Mouse (Mus musculus) ES-E14 (cell line): Measurements from ENCODE around the gene Hnrnpl. TPM values are rescaled to one million over a fixed set of nuclear protein-coding genes. Genes with fewer than 3 reads are reported as not detected.

Experiments
- DNase-seq: peaks from one replicate; pipeline ENCODE4 v3.0.0-alpha.2; 2013; ENCODE audit warnings: low read depth, low spot score
- H3K27ac ChIP-seq: 2 replicates; pipeline ENCODE4 v1.5.1; 2012; ENCODE audit warnings: low read depth, mild to moderate bottlenecking, low read length, moderate library complexity, mixed read lengths; ENCODE audit not compliant: poor library complexity, insufficient read depth, severe bottlenecking
- H3K36me3 ChIP-seq: 2 replicates; pipeline ENCODE4 v1.6.1; 2012; ENCODE audit warnings: mild to moderate bottlenecking, low read length, moderate library complexity, mixed read lengths; ENCODE audit not compliant: control insufficient read depth, poor library complexity, insufficient read depth, severe bottlenecking
- H3K4me1 ChIP-seq, 2 experiments: fragments of 150-350 bp in 1 of 2; sonication (generic) in 1 of 2; 2 replicates each; pipeline ENCODE4 v1.6.1; 2012; ENCODE audit warnings: low read length in 2 of 2, mild to moderate bottlenecking in 1 of 2, mixed read lengths in 1 of 2; ENCODE audit not compliant: control insufficient read depth in 2 of 2, insufficient read depth in 2 of 2, poor library complexity in 1 of 2
- H3K4me3 ChIP-seq, 2 experiments: fragments of 150-350 bp in 1 of 2; sonication (generic) in 1 of 2; 2 replicates each; pipeline ENCODE4 v1.5.1; 2012; ENCODE audit warnings: low read length in 2 of 2, low read depth in 1 of 2, mild to moderate bottlenecking in 1 of 2, mixed read lengths in 1 of 2; ENCODE audit not compliant: insufficient read depth in 1 of 2, poor library complexity in 1 of 2, severe bottlenecking in 1 of 2
- H3K9ac ChIP-seq: 2 replicates; pipeline ENCODE4 v1.6.1; 2012; ENCODE audit warnings: low read depth, mild to moderate bottlenecking, low read length, mixed read lengths; ENCODE audit not compliant: poor library complexity, insufficient read depth, severe bottlenecking
- H3K9me3 ChIP-seq: fragments of 150-350 bp; sonication (generic); 2 replicates; pipeline ENCODE4 v1.6.1; 2012; ENCODE audit warnings: low read depth, mild to moderate bottlenecking, low read length; ENCODE audit not compliant: control insufficient read depth, insufficient read depth
- CHD2 ChIP-seq: IDR thresholded peaks from 2 replicates; pipeline ENCODE4 v1.6.1; 2014; ENCODE audit warnings: mild to moderate bottlenecking, low read depth, low read length, inconsistent platforms
- HCFC1 ChIP-seq: IDR thresholded peaks from 2 replicates; pipeline ENCODE4 v1.6.1; 2012; ENCODE audit warnings: low read length, inconsistent platforms, borderline replicate concordance; ENCODE audit not compliant: insufficient read depth
- MAFK ChIP-seq: IDR thresholded peaks from 2 replicates; pipeline ENCODE4 v1.6.1; 2014; ENCODE audit warnings: mild to moderate bottlenecking, low read depth, low read length, inconsistent platforms; ENCODE audit not compliant: insufficient read depth
- ZC3H11A ChIP-seq: IDR thresholded peaks from 2 replicates; pipeline ENCODE4 v1.6.1; 2012; ENCODE audit warnings: low read depth, mild to moderate bottlenecking, inconsistent platforms, low read length, borderline replicate concordance
- ZNF384 ChIP-seq: IDR thresholded peaks from 2 replicates; pipeline ENCODE4 v1.6.1; 2012; ENCODE audit warnings: low read depth, low read length, inconsistent platforms
- in situ Hi-C, 2 experiments: fragments of 600-800 bp; cut with MboI; formaldehyde crosslinking; loops; one replicate each; pipeline ENCODE4 v1.15.1; 2025; ENCODE audit warnings: low sequenced_read_pairs in 2 of 2, inconsistent platforms in 1 of 2; ENCODE audit not compliant: unreplicated experiment in 2 of 2
- total RNA-seq: library from RNA; depleted of rRNA; stranded (reverse); fragments of 300-350 nt; gene quantifications from 2 replicates; pipeline ENCODE4 v1.2.3, GENCODE M21; 2012

Gene Hnrnpl
- total RNA-seq, 1 experiment = 464 TPM

DNA sequence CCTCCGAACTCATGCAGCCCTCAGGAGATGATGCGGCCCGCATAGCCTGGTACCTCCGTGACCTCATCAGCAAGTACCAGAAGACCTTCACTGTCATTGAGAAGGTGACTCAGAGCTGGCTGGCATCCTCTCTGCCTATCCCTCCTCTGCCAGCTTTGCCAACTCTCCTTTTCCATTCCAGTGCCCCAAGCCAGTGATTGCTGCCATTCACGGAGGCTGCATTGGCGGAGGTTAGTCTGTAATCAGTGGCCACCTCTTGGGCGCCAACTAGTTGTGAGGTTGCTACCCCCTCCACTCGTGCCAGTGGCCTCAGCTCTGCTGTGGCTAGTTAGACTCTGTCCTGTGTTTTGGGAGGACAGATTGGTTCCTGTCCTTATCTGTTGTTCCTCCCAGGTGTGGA is 21.5 kb downstream of the Hnrnpl start:
- no peaks in the 10 kb centered on the region for H3K9me3 ChIP-seq
- H3K9ac ChIP-seq = no peak overlapping the region
- TF ChIP-seq ZNF384 = no peak
- no peak for TF ChIP-seq HCFC1
- TF ChIP-seq ZC3H11A = no peak
- no peak for TF ChIP-seq CHD2
- TF ChIP-seq MAFK = no peak
- no peak overlapping the region for H3K4me3 ChIP-seq
- in situ Hi-C loops = no loop called here
- peaks cover 13% of the 10 kb centered on the region for H3K36me3 ChIP-seq
- no peak for DNase-seq
- H3K27ac ChIP-seq = no peak overlapping the region
- H3K4me1 ChIP-seq = peaks cover 0 to 2% of the 10 kb centered on the region in 2 experiments; a peak in 1 of 4 replicates

DNA sequence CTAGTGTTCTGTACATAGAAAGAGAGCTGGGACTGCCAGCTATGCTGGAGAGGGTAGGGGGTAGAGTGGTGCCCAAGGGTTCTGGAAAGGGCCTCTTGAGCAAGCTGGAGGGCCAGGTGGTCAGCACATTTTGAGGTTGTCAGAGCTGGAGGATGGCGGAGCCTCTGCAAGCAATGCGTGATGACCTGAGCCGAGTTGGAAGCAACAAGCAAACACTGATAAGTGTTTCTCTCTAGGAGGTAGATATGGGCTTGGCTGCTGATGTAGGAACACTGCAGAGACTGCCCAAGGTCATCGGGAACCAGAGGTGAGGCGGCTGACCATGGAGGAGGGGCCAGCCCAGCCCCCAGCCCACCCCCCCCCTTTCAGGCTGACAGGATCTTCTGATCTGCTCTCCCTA is 22.6 kb downstream of the Hnrnpl start:
- no peaks in the 10 kb centered on the region for H3K4me1 ChIP-seq
- H3K9me3 ChIP-seq = no peaks in the 10 kb centered on the region
- H3K27ac ChIP-seq = no peak overlapping the region
- TF ChIP-seq HCFC1 (no peak), ZNF384 (no peak), ZC3H11A (no peak), CHD2 (no peak), MAFK (no peak)
- H3K4me3 ChIP-seq = no peak overlapping the region
- DNase-seq = no peak
- H3K9ac ChIP-seq = no peak overlapping the region
- peaks cover 13% of the 10 kb centered on the region for H3K36me3 ChIP-seq
- in situ Hi-C loops = no loop called here

DNA sequence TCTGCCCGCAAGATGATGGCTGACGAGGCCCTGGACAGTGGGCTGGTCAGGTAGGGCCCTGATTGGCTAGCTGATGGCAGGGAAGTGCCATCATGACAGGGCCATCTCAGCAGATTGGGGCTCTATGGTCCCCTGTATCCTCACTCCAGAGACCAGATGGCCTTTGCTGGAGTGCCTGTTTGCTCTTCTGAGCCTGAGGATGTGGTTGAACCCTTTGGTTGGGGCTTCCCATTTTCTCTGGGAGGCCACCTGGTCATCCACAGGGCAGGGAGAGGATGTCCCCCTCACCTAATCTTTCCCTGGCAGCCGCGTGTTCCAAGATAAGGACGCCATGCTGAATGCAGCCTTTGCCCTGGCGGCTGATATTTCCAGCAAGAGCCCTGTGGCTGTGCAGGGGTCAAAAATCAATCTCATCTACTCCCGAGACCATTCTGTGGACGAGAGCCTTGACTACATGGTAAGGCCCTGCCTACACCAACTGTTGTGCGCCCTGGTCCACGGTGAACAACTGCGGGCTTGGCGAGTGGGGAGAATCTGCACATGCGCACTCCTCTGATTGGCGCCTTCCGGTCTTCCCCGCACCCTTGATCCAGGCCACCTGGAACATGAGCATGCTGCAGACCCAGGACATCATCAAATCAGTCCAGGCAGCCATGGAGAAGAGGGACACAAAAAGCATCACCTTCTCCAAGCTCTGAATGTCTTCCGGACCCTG is 23.2 kb downstream of the Hnrnpl start:
- Histone ChIP-seq H3K36me3 (peaks cover 13% of the 10 kb centered on the region), H3K4me3 (no peak overlapping the region), H3K9ac (peak overlapping the region; percentile 19; the same call in 1 of the 2 replicates), H3K27ac (no peak overlapping the region), H3K9me3 (no peaks in the 10 kb centered on the region), H3K4me1 (no peaks in the 10 kb centered on the region)
- in situ Hi-C loops = no loop called here
- no peak for DNase-seq
- TF ChIP-seq ZC3H11A (no peak), CHD2 (no peak), ZNF384 (no peak), MAFK (no peak), HCFC1 (no peak)

DNA sequence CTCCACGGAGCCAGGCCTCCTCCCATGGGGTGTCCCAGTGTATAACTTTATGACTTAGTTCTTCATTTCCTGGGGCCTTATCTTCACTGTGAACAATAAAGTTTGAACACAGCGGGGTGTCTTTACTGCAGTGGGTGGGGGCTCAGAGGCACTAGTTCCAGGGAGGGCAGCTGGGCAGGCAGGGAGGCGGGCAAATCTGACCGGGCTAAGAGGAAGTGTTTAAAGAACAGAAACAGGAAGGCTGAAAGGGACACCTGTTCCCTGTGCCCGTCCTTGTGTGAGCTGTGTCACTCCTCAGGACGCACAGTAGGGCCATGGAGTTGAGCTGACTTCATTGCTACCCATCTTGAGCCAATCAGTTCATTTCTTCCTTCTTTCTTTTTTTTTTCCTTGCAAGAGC is 23.8 kb downstream of the Hnrnpl start:
- TF ChIP-seq HCFC1 (no peak), ZC3H11A (no peak), ZNF384 (no peak), CHD2 (no peak), MAFK (no peak)
- H3K36me3 ChIP-seq = peaks cover 13% of the 10 kb centered on the region
- no peaks in the 10 kb centered on the region for H3K4me1 ChIP-seq
- H3K9ac ChIP-seq = no peak overlapping the region; the same call in 1 of the 2 replicates
- in situ Hi-C loops = no loop called here
- no peak for DNase-seq
- no peaks in the 10 kb centered on the region for H3K9me3 ChIP-seq
- no peak overlapping the region for H3K27ac ChIP-seq
- no peak overlapping the region for H3K4me3 ChIP-seq
